Mouse (Mus musculus) heart, embryonic 15.5 days (tissue): ENCODE measurements at regions not wholly inside any gene's neighbourhood (a gene's known extent, or its start where the extent isn't known, plus 50 kb on each side); places are given as distances from the start of the nearest gene placed in this dataset.

Experiments used
- ATAC-seq: fragments of 200-750 bp; cut with Nextera tagmentation; replicated peaks from 2 replicates; pipeline ENCODE4 v1.8.0; 2017; ENCODE audit warnings: low read depth, moderate TSS enrichment; ENCODE audit not compliant: insufficient number of reproducible peaks, insufficient read depth, low FRiP score
- H3K27ac ChIP-seq: fragments of 300-500 bp; sonication (generic); 2 replicates; pipeline ENCODE4 v1.5.1; 2015; ENCODE audit warnings: mild to moderate bottlenecking, inconsistent platforms
- H3K27me3 ChIP-seq: fragments of 300-500 bp; sonication (generic); 2 replicates; pipeline ENCODE4 v1.6.1; 2015; ENCODE audit warnings: inconsistent platforms
- H3K36me3 ChIP-seq: fragments of 300-500 bp; sonication (generic); 2 replicates; pipeline ENCODE4 v1.6.1; 2015; ENCODE audit warnings: mild to moderate bottlenecking, inconsistent platforms
- H3K4me1 ChIP-seq: fragments of 300-500 bp; sonication (generic); replicated peaks from 2 replicates; pipeline ENCODE4 v1.6.1; 2015; ENCODE audit warnings: inconsistent platforms
- H3K4me2 ChIP-seq: fragments of 300-500 bp; sonication (generic); 2 replicates; pipeline ENCODE4 v1.6.1; 2015; ENCODE audit warnings: inconsistent platforms, mild to moderate bottlenecking, moderate library complexity
- H3K4me3 ChIP-seq: fragments of 300-500 bp; sonication (generic); 2 replicates; pipeline ENCODE4 v1.5.1; 2015; ENCODE audit warnings: mild to moderate bottlenecking, inconsistent platforms
- H3K9ac ChIP-seq: fragments of 300-500 bp; sonication (generic); 2 replicates; pipeline ENCODE4 v1.6.1; 2015; ENCODE audit warnings: mild to moderate bottlenecking, inconsistent platforms
- H3K9me3 ChIP-seq: fragments of 300-500 bp; sonication (generic); replicated peaks from 2 replicates; pipeline ENCODE4 v1.6.1; 2016; ENCODE audit warnings: inconsistent platforms
- WGBS: fragments of 180-500 bp; shearing (Covaris S2); methylation state at CpG from one replicate; pipeline ENCODE4 v1.1.7; 2015; ENCODE audit warnings: mixed read lengths; 5-methylcytosine and 5-hydroxymethylcytosine counted together

DNA sequence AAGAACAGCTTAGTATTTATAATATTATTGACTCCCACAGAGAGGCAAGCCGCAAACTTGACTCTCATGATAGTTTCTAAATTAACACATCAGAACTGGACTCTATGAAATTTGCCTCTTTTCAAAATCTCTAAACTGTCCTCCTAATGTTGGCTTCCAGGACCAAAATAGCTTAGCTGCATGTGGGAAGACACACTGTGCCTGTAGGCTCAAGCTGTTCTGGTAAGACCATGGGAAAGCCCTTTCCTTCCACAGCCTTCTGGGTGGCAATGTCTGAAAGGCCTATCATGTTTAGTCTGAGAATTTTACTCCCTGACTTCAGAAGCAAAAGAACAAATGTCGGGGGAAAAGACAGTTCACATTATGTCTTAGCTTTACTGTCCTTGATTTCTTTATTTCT lies 203.1 kb upstream of the Slc8a1 start:
- ATAC-seq, result no peak
- Histone ChIP-seq H3K36me3 (no peaks in the 10 kb centered on the region), H3K9ac (no peak overlapping the region), H3K9me3 (no peaks in the 10 kb centered on the region), H3K4me1 (no peaks in the 10 kb centered on the region), H3K4me3 (no peak overlapping the region), H3K27ac (no peak overlapping the region), H3K27me3 (no peaks in the 10 kb centered on the region), H3K4me2 (no peak overlapping the region)
- 87% methylated on average over 2 of the region's 2 CpGs for WGBS

DNA sequence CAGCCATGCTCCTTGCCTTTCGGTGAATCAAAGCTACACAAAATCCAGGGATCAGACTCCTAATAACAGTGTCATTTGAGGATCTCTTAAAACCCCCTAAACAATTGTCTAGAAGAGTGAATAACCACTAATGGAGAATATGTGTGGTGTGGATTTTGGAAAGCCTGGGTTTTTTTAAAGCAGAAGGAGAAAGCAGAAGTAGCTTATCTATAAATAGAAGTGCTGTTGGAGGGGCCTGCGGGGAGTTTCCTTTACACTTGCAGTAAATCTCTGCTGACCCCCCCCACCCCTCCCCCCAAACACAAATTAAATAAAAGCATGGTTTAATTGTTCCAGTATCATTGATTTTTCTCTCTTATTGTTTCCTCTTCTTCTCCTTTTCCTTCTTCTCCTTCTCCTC lies 192.6 kb upstream of the Slc8a1 start:
- Histone ChIP-seq H3K9me3 (no peaks in the 10 kb centered on the region), H3K4me1 (no peaks in the 10 kb centered on the region), H3K9ac (no peak overlapping the region), H3K36me3 (no peaks in the 10 kb centered on the region), H3K4me3 (no peak overlapping the region), H3K4me2 (no peak overlapping the region), H3K27me3 (no peaks in the 10 kb centered on the region), H3K27ac (no peak overlapping the region)
- ATAC-seq, result no peak
- 75% methylated on average over 2 of the region's 2 CpGs for WGBS

DNA sequence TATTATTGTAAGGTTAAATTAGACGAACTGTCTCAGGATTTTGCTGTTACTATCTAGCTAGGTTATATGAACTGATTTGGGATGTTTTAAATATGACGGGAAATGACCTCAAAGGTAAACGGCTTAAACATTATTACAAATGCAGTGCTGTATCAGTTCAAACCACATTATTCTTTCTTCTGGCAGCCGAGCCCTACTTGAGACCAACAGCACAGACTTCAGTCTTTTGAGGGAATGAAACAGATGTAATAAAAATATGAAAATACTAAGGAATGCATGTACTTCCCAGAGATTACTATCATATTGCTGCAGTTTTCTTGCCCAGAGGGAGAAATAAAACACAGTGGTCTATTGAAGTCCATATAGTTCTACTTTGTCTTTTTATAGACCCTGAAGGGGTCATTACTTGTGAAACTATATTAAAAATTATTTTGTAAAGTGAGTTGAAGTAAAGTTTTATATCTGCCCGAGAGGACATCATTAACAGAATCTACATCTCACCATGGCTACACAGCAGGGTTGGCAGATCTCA lies 168.4 kb upstream of the Slc8a1 start:
- no peak overlapping the region for H3K4me3 ChIP-seq
- no peak overlapping the region for H3K27ac ChIP-seq
- H3K9me3 ChIP-seq, result no peaks in the 10 kb centered on the region
- H3K4me2 ChIP-seq, result no peak overlapping the region
- no peaks in the 10 kb centered on the region for H3K4me1 ChIP-seq
- WGBS, result 82% methylated on average over 5 of the region's 5 CpGs
- H3K27me3 ChIP-seq, result no peaks in the 10 kb centered on the region
- H3K9ac ChIP-seq, result no peak overlapping the region
- no peak for ATAC-seq
- no peaks in the 10 kb centered on the region for H3K36me3 ChIP-seq

DNA sequence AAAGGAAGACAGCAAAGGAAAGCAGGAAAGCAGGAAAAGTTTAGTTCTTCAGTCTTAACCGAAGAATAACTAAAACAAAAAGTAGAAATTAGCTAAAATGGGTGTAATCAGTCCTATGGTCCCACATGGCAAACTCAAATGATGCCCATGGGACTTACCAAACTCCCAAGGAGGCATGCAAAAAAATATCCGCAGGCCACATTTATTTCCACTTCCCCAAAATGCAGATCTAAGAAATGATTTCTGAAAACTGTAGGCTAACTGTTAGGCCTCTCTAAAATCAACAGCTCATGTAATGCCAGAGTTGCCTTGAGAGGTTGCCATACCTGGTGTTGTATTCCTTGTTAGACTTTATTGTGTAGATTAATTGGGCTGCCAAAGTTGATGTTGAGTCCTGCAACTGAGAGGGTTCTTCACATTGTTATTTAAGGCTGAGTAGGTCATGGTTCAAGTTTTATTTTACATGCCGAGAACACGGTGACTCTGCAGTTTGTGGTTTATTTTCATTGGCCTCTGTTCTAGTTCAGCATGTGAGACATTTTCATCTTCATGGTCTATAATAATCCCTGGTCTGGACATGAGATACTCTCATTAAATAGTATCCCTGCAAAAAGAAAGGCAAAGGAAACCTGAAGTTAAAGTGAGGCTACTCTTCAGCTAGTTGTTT lies 164.0 kb upstream of the Slc8a1 start:
- no peak overlapping the region for H3K4me2 ChIP-seq
- no peaks in the 10 kb centered on the region for H3K9me3 ChIP-seq
- no peaks in the 10 kb centered on the region for H3K4me1 ChIP-seq
- no peaks in the 10 kb centered on the region for H3K27me3 ChIP-seq
- ATAC-seq, result no peak
- H3K9ac ChIP-seq, result no peak overlapping the region
- H3K4me3 ChIP-seq, result no peak overlapping the region
- H3K36me3 ChIP-seq, result no peaks in the 10 kb centered on the region
- WGBS, result 81% methylated on average over 4 of the region's 4 CpGs
- H3K27ac ChIP-seq, result no peak overlapping the region

DNA sequence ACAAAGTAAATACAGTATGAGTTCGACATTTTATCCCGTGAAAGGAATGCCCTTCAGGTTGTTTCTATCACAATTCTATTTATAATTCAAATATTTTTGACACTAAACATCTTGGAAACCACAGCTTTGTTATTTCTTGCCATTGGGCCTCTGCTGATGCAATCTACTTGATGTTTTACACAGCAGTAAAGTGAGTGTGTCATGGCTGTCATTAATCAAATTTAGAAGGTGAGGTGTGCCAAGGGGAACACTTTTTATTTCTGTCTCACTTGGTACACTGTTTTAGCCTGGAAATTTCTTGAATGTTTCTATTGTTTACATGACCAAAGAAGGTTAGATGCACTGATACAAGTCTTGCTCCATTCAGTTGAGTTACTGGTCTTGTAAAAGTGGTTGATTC lies 160.8 kb upstream of the Slc8a1 start:
- Histone ChIP-seq H3K4me3 (no peak overlapping the region), H3K27ac (no peak overlapping the region), H3K4me2 (no peak overlapping the region), H3K4me1 (no peaks in the 10 kb centered on the region), H3K9ac (no peak overlapping the region), H3K9me3 (no peaks in the 10 kb centered on the region), H3K36me3 (no peaks in the 10 kb centered on the region), H3K27me3 (no peaks in the 10 kb centered on the region)
- no peak for ATAC-seq
- WGBS, result 62% methylated on average over 2 of the region's 2 CpGs

DNA sequence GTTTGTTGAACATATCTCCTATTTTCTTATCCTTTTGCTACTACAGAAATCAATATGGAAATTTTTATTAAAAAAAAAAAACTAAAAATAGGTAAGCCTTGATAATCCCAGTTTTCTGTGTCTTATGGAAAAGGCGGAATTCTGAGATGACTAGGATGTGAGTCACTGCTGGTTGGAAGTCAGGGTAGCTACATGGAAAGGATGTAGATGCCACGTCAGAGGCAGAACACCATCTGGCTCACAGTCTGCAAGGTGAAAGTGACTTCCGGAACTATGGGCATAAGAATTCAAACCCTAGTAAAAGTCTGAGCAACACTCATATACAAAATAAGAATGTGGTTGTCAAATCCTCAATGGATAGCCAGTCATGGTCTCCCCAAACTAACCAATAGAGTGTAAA lies 140.0 kb upstream of the Slc8a1 start:
- Histone ChIP-seq H3K4me2 (no peak overlapping the region), H3K4me3 (no peak overlapping the region), H3K36me3 (no peaks in the 10 kb centered on the region), H3K9me3 (no peaks in the 10 kb centered on the region), H3K4me1 (no peaks in the 10 kb centered on the region), H3K27me3 (no peaks in the 10 kb centered on the region), H3K27ac (no peak overlapping the region), H3K9ac (no peak overlapping the region)
- WGBS, result 83% methylated on average over 3 of the region's 3 CpGs
- ATAC-seq, result no peak

DNA sequence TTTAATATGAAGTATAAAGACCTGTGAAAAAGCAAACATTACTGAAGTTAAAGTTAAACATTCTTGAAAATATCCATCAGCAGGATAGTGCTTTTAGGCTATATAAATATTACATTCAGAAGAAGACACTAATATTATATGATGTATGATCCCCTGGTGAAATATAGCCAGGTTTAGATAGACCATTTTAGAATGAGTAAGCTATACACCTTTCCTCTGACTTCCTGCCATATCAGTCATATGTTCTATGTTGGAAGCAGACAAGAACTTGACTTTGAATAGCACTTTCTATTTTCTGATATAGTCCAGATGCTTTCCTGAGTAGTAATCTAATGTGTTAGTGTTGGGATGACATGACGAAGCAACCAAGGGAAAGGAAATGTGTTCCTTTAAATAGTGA lies 128.5 kb upstream of the Slc8a1 start:
- no peak overlapping the region for H3K4me2 ChIP-seq
- no peak overlapping the region for H3K27ac ChIP-seq
- H3K9me3 ChIP-seq, result no peaks in the 10 kb centered on the region
- H3K4me1 ChIP-seq, result no peaks in the 10 kb centered on the region
- H3K4me3 ChIP-seq, result no peak overlapping the region
- no peak for ATAC-seq
- H3K36me3 ChIP-seq, result no peaks in the 10 kb centered on the region
- 20% methylated on average over 1 of the region's 1 CpGs for WGBS
- H3K9ac ChIP-seq, result no peak overlapping the region
- no peaks in the 10 kb centered on the region for H3K27me3 ChIP-seq

DNA sequence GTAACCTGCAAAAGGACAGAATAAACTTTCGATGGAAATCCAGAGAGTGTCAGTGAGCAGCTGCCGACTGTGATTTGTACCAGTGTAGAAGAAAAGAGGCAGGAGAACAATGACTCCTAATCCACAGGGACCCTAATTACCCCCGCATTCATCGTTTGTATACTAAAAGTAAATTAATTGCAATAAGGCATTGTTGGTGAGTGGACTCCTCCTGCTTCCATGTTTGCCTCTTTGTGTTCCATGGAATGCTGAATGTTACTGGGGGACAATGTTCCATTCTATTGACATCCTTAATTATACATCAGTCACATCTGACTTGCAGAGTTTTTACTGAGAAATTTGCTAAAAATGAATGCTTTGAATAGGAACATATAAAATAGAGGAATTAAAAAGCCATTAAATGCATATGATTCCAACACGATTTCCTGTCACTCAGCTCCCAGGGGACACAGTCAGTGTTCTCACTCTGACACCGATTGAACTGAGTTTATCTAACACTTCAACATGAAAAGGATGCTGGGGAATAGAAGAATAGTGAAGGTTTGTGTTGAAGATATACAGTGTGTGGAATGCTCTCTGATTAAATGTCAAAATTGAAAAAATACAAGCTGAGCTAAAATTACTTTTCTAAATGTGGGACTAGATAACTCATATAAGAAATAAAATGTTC lies 111.3 kb upstream of the Slc8a1 start:
- no peak overlapping the region for H3K27ac ChIP-seq
- 57% methylated on average over 6 of the region's 6 CpGs for WGBS
- H3K27me3 ChIP-seq, result no peaks in the 10 kb centered on the region
- H3K4me2 ChIP-seq, result no peak overlapping the region
- no peak overlapping the region for H3K9ac ChIP-seq
- no peaks in the 10 kb centered on the region for H3K36me3 ChIP-seq
- ATAC-seq, result no peak
- H3K4me1 ChIP-seq, result no peaks in the 10 kb centered on the region
- H3K9me3 ChIP-seq, result no peaks in the 10 kb centered on the region
- H3K4me3 ChIP-seq, result no peak overlapping the region

DNA sequence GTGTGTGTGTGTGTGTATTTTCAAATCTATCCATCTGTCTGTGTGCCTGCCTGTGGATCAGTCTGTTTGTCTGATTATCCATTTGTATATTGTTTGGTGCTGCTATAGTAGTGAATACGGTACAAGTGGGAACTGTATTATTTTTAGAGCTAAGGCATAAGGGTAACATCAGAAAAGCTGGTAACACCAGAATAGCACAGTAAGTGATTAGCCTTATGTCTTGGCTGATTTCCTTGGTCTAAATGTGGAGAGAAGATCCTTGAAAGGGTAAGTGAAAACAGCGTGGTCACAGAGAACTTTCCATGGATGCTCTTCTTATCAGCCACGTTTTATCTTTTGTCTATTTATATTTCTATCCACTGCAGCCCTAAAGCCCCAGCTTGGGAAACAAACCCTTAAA lies 105.6 kb upstream of the Slc8a1 start:
- H3K4me2 ChIP-seq, result peak overlapping the region; percentile 33

DNA sequence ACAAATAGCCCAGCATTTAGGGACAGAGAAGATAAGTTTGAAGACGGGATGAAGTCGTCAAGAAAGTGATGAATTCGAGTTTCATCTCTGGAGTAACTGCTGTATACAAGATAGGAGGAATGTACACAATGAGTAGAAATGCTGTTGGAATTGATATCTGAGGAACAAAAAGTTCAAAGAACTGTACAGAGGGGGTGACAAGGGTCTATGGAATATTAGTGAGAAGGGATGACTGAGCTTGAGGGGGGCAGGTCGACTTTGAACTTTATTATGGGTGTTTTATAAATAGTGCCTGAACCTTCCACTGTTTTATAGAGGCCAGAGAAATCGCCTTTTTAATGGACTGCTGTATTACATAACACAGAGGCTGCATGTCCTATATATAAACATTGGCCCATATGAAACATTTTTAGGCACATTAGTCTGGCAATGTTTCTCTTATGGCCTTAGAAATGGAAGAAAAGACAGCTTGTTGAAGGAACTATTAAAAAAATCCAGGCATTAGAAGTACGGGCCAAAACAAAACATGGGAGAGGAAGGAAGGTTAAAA lies 59.7 kb upstream of the Slc8a1 start:
- no peak for ATAC-seq
- 61% methylated on average over 6 of the region's 6 CpGs for WGBS
- no peak overlapping the region for H3K9ac ChIP-seq

More for the DNA sequence above, 105.6 kb upstream of the Slc8a1 start:
- H3K36me3 ChIP-seq, result no peaks in the 10 kb centered on the region
- H3K4me3 ChIP-seq, result no peak overlapping the region
- ATAC-seq, result peak; percentile 74
- H3K27me3 ChIP-seq, result no peaks in the 10 kb centered on the region
- peak overlapping the region; percentile 73 for H3K27ac ChIP-seq
- H3K9me3 ChIP-seq, result no peaks in the 10 kb centered on the region
- WGBS, result 24% methylated on average over 3 of the region's 3 CpGs
- H3K4me1 ChIP-seq, result peaks cover 7% of the 10 kb centered on the region; the same call in 1 of the 2 replicates
- no peak overlapping the region for H3K9ac ChIP-seq

DNA sequence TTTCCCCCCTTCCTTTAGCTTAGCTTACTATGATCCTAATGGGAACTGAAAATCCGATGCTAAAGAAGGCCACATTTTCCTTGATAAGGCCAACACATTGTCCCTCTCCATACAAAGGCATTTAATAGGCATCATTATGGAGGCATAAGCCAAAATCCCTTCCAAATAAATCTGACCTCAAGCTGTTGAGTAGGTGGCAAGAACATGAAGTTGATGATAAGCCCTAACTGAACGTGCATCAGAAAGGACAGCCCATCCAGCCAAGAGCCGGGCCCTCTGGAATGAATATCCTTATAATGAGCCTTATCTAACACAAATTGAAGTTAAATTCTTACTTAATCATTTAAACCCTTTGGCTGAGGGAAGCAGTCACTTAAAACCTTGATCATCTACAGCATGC lies 50.6 kb upstream of the Slc8a1 start:
- no peaks in the 10 kb centered on the region for H3K9me3 ChIP-seq
- ATAC-seq, result no peak
- WGBS, result 49% methylated on average over 3 of the region's 3 CpGs
- no peak overlapping the region for H3K9ac ChIP-seq
- 0 out of 2 replicates have a peak overlapping the region, but pooled peaks have one; percentile 24 for H3K27ac ChIP-seq
- H3K4me2 ChIP-seq, result no peak overlapping the region
- peaks cover 15% of the 10 kb centered on the region for H3K4me1 ChIP-seq
- H3K4me3 ChIP-seq, result no peak overlapping the region
- H3K36me3 ChIP-seq, result no peaks in the 10 kb centered on the region
- no peaks in the 10 kb centered on the region for H3K27me3 ChIP-seq

More for the DNA sequence above, 59.7 kb upstream of the Slc8a1 start:
- H3K36me3 ChIP-seq, result no peaks in the 10 kb centered on the region
- H3K27me3 ChIP-seq, result no peaks in the 10 kb centered on the region
- no peaks in the 10 kb centered on the region for H3K9me3 ChIP-seq
- no peak overlapping the region for H3K4me3 ChIP-seq
- no peak overlapping the region for H3K27ac ChIP-seq
- H3K4me1 ChIP-seq, result no peaks in the 10 kb centered on the region
- H3K4me2 ChIP-seq, result no peak overlapping the region
